Mouse (Mus musculus) adrenal gland, adult 8-10 months (tissue): ENCODE results near the gene Qrsl1. TPM values are rescaled to one million over a fixed set of nuclear protein-coding genes. Genes with fewer than 3 reads are reported as not detected.

Experiments used
- DNase-seq: peaks from one replicate; pipeline ENCODE4 v3.0.0; 2022
- total RNA-seq, 4 experiments: library from RNA; stranded (reverse); gene quantifications; 2 replicates each; pipeline ENCODE4 v1.2.4; 2022

Gene Qrsl1
- total RNA-seq, 4 experiments from 2014 or later, result 8.9 to 11.8 (median 10.3) TPM

DNA sequence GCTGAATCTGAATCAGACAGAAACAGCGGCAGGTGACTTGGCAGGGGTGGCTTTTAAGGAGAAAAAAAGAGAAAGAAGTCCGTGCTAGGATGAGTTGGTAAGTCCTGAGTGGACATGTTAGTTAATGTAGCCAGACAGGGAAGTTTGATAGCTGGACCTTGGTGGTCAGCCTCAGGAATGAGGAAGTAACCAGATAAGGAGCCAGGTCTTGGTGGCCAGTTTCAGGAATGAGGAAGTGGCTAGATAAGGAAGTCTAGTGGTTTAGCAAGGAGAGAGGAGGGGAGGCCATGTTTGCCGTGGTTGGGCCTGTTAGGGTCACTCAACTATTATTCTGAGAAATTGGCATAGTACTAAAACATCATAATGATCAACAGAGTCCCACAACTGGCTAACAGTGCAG, 45.2 kb downstream of the Qrsl1 start:
- no peak for DNase-seq

DNA sequence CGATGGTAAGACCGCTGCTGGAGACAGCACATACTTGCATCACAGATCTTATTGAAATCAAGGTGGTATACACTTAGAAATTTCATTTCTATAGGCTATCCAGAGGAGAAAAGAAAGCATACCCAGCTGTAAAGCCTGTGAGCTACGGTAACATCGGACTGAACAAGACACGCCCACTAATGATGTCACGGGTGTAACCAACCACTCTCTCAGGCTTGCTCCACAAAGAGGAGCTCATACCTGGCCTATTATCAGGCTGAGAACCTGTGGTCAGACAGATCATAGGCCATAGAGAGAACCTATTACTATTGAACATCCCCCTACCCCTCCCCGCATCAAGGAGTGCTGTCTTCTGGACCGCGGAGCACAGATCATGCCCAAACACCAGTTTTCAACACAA, 45.6 kb downstream of the Qrsl1 start:
- DNase-seq, result no peak

DNA sequence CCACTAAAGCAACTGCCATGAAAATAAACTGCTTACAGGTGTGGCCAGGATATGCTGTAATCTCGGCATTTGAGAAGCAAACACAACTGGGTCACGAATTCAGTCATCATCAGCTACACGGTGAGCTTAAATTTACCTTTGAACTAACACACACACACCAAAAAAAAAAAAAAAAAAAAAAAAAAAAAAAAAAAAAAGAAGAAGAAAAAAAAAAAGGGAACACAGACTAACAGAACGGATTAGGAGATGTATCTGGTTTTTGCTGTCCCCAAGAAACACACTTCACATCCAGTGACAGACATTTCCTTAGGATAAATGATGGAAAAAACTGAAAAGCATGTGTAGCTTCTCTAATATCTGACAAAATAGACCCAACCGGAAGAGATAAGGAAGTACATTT, 49.6 kb downstream of the Qrsl1 start:
- DNase-seq, result no peak

DNA sequence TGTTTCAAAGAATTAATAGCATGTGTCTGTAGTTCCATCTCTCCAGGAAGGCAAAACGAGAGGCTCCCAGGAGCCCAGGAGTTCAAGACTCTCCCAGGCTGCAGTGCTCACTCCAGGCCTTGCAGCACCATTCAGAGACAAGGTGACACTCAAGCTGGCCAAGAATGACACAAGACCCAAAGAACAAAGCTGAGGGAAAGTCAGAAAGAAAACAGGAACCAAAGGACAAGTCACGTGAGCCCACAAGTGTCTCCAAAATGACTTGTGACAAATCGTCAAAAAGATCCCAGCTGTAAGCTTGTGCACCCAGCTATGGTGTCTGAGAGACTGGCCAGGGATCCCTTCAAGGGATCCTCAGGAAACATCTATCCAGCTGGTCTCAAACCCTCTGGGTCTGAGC, 52.1 kb downstream of the Qrsl1 start:
- DNase-seq, result no peak

DNA sequence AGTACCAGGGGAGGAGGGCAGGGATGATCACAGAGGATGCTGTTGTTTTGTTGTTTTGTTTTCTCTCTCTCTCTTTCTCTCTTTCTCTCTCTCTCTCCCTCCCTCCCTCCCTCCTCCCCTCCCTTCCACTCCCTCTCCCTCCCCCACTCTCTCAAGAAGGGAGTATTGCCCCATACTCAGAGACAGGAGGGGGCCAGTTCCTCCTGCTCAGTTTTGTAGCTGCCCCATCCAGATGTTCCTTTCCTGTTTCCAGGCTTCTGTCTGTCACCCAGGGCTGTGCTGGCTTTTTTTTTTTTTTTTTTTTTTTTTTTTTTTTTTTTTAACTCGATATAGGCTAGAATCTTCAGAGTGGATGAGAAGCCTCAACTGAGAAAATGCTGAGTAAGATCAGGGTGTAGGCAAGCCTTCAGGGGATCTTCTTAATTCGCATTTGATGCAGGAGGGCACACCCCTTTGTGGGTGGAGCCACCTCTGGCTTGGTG, 55.4 kb downstream of the Qrsl1 start:
- DNase-seq, result no peak

DNA sequence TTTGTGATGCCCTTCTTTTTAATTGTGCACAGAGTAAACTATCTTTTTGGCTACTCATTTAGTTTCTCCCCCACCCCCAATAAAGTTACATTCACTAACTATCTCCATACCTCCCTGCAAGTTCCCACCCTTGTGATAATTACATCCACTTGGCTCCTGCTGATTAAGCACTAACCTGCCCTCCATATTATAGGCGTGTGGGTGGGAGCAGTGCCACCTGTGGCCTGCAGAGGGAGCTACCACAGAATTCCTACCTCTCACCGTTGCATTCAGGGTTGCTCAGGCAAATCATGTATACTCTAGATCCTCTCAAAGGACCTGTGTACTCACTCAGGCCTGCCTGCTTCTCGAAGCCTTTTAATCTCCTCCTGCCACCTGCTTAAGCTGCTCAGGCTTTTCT, 56.1 kb downstream of the Qrsl1 start:
- DNase-seq, result no peak

DNA sequence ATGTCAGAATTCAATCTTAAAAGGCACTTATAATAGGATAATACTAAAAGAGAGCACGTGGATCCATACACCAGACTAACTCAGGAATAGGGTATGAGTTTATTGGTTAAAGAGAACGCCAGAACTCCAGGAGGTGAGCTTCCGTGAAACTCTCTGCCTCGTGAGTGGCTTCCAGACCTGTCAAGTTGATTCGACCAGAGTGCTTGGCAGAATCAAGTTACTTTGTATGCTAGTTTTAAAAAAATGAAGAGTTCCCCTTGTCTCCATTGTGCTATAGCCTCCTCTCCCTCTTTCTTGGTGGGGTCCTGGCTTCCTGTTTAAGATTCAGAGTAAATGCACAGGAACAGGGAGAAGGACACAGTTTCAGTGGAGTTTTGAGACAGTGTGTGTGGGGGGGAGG, 60.1 kb downstream of the Qrsl1 start:
- no peak for DNase-seq

DNA sequence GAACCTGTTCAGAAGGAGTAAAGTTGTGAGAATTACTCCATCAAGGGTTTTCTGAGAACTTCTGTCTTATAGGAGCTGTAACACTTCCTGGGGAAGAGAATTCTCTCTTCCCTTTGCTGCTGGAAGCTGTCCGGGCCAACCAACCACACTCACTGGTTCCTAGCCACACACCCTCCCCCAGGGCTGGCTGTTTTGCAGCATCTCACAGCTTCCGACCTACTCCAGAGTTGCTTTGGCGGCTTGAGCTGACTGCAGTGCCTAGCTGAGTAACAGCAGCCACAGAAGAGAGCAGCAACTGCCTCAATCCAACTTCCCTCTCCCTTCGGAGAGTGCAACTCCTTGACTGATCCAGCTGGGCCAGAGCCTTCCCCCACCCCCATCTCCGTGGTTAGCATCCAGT, 68.7 kb downstream of the Qrsl1 start:
- no peak for DNase-seq

DNA sequence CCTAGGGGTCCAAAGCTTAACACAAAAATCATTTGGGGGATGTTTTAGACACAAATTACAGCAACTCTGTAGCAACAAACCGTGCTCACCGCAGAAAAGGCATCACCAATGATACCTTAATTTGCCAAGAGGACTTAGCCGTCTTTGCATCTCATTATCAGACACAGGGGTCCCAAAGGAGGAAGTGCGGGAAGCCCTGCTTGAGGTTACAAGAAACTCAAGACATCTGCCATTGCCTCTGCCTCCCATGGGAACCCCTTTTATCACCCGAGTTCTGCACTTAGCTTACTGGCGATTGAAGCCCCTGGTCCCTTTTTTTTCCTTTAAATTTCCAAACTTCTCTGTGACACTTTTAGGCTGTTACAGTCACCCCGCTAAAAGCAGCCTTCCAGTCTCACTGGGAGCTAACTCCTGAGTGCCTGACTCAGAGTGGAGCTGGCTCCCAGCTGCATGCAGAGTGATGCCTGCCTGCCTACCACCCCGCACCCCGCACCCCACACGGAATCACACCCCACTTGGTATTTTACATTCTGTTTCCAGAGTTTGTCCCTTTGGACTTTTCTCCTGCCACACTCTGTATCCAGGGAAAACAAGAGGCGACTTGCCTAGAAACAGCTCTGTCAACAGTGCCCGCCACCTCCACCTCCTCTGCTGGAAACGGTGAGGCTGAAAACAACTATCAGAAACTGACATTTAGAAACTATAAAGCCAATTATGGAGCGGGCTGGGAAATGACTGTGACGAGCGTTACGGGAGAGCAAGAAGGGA, 71.1 kb downstream of the Qrsl1 start:
- DNase-seq, result no peak

DNA sequence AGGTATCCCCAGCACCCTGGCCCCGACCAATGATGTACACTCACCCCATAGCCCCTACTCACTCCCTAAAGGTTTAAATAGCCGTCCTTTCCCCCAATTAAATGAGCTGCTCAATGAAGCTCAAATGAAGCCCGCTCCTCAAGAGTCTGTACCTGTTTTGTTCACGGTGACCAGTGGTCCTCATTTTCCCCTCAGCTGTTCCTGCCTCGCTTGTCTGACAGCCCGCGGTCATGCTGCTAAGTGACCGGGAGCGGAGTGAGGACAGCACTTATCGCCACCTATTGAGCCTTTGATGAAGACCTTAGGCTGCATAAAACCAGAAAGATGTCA, 72.9 kb downstream of the Qrsl1 start:
- DNase-seq, result no peak

DNA sequence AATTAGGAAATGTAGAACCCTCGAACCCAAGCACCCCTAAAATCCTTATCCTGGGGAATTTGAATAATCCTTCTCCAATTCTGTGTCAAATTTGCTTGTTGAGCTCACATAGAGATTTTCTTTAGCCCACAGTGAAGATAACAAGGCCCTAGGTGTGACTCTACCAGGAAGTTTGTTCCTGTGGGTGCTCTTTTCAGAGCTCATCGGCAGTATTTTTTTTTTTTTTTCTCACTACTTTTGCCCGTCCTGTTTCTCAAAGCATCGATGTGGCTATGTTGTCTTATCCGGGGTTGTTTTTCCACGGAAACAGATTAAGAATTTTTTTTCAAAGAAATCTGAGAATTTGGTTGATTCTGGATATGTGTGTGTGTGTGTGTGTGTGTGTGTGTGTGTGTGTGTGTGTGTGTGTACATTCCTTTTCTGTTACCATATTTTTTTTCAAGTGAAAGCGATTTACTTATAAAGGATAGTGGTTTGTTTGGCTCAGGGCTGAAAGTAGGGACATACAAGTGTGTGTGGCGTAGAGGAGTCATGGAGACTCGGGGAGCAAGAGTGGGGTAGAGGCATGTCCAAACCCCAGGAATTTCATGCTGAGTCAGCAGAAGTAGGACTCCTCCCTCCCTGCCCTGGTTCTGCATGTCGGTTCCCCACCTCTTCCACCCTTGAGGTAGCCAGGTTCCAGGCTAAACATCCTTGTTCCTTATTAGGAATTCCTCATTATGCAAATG, 73.4 kb downstream of the Qrsl1 start:
- DNase-seq, result no peak

DNA sequence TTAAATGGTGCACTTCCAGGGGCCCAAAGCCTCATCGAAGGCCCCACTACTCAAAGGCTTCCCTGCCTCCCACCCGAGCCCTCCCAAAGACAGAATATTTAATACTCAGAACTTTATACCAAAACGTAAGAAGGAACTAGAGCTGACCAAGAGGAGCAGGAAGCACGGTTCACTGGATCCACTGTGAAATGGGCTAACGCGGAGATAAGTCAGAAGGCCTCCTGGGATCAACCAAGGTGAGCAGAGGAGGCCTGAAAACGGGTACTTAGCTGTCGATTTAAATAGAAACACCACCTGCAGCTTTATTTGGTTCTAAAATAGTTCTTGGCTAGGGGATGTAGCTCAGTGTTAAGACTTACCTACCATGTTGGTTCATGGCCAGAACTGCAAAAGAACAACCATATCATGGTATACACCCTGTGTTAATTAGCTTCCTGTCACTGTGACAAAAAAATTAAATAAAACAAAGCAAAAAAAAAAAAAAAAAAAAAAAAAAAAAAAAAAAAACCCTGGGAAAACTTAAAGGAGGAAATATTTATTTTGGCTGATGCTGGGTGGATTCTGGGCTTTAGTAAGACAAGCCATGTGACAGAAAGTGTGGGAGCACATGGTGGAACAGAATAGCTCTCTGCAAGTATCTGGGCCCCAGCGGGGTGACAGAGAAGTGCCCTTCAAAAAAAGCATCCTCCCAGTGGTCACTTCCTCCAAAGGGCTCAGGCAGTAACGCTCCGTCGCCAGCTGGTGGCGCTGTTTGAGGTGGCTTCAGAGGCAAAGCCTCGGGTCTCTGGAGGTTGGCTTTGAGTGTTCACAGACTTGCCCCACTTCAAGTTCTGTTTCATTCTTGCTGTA, 74.5 kb downstream of the Qrsl1 start:
- no peak for DNase-seq

DNA sequence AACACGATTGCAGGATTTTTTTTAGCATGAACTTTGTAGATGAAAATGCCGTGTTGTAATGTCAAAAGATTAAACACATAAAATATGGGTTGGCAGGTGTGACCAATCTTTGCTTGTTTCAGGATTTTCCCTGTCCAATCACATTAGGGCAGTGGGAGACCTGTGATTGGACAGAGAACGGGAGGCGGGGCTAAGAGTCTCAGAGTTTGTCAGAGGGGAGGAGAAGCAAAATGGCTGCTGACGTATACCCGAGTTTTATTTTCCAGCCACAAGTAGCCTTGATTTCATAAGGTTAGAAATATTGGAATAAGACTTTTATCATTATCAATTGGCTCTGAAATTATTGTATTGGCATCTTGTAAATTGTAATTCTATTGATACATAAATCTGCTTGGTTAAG, 75.8 kb downstream of the Qrsl1 start:
- no peak for DNase-seq

DNA sequence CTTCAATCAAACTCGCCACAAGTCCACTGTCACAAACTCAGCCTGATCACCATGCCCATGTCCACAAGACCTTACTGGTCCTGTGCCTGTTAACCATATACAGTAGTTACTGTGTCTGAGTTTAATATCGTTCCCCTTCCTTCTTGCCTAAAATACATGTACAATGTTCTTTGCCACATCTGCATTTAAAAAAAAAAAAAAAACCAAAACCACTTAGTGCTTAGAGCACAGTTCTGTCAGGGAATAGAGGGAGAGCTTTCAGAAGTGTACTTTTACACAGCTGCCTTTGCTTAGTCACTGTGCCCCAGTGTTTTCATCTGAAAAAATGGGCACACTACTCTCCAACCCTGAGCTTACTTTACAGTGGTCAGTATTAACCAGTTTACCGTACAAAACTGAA, 76.8 kb downstream of the Qrsl1 start:
- DNase-seq, result no peak

Other genes with a start within 250 kb of the Qrsl1 start
- gene Rtn4ip1, start 62 bp upstream of the Qrsl1 start, total RNA-seq, result 10 to 100 TPM; 20.0 to 28.7 (median 26.3) TPM
- gene Crybg1, start 247.1 kb upstream of the Qrsl1 start, total RNA-seq, result 1 to 10 TPM; 1.0 to 2.0 (median 1.4) TPM